Mouse (Mus musculus): ENCODE data around the gene Usp54. TPM values are rescaled to one million over a fixed set of nuclear protein-coding genes. Genes with fewer than 3 reads are reported as not detected.

Gene Usp54
- 9.9 and 12.1 TPM in 2 replicates for polyA plus RNA-seq (2014; fragmentation: Nextera tagmentation; extraction: Ambion mirVana)

GRCm38 (mm10) chr14:20640644-20641437 is at the start of gene Usp54:
Gene Usp54 (minus strand): TSS chr14:20641063.
- Histone ChIP-seq H3K9ac (ENCODE audit: low read depth, low read length) (peak within 1 kb of the TSS; percentile 88), H3K27ac (ENCODE audit: low read depth, low read length) (peak within 1 kb of the TSS; percentile 85), H3K36me3 (ENCODE audit: control insufficient read depth, insufficient read depth, low read length) (no peaks in the 10 kb centered on the region), H3K4me1 (replicated peaks; ENCODE audit: control insufficient read depth, insufficient read depth, low read length) (no peaks in the 10 kb centered on the region), H3K4me2 (replicated peaks; ENCODE audit: low read depth, low read length) (peak within 1 kb of the TSS; percentile 74), H3K27me3 (ENCODE audit: control insufficient read depth, insufficient read depth, low read length) (no peaks in the 10 kb centered on the region), H3K4me3 (ENCODE audit: low read depth, low read length) (peak within 1 kb of the TSS; percentile 92), H3K9me3 (ENCODE audit: control insufficient read depth, low read length) (no peaks in the 10 kb centered on the region)
- under 1% methylated on average over 72 of the region's 73 CpGs for WGBS
- ATAC-seq (ENCODE audit: low FRiP score) (peak; percentile 95), DNase-seq (ENCODE audit: low spot score) (peak; percentile 99)

GRCm38 (mm10) chr14:20689009-20689408 is 48.1 kb upstream of the Usp54 start:
- ATAC-seq (ENCODE audit: low FRiP score): no peak
- H3K27ac ChIP-seq (ENCODE audit: low read depth, low read length): no peak overlapping the region
- H3K9me3 ChIP-seq (ENCODE audit: control insufficient read depth, low read length): no peaks in the 10 kb centered on the region
- H3K4me3 ChIP-seq (ENCODE audit: low read depth, low read length): no peak overlapping the region
- no peak for DNase-seq (ENCODE audit: low spot score)
- peaks cover 29% of the 10 kb centered on the region for H3K36me3 ChIP-seq (ENCODE audit: control insufficient read depth, insufficient read depth, low read length)
- H3K27me3 ChIP-seq (ENCODE audit: control insufficient read depth, insufficient read depth, low read length): no peaks in the 10 kb centered on the region
- WGBS: 90% methylated on average over 2 of the region's 2 CpGs
- no peaks in the 10 kb centered on the region for H3K4me1 ChIP-seq (replicated peaks; ENCODE audit: control insufficient read depth, insufficient read depth, low read length)
- no peak overlapping the region for H3K9ac ChIP-seq (ENCODE audit: low read depth, low read length)
- no peak overlapping the region for H3K4me2 ChIP-seq (replicated peaks; ENCODE audit: low read depth, low read length)

- no peak for ATAC-seq (ENCODE audit: low FRiP score)
- Histone ChIP-seq H3K36me3 (ENCODE audit: control insufficient read depth, insufficient read depth, low read length) (peaks cover 24% of the 10 kb centered on the region), H3K4me2 (replicated peaks; ENCODE audit: low read depth, low read length) (no peak overlapping the region), H3K9ac (ENCODE audit: low read depth, low read length) (no peak overlapping the region), H3K27me3 (ENCODE audit: control insufficient read depth, insufficient read depth, low read length) (no peaks in the 10 kb centered on the region), H3K27ac (ENCODE audit: low read depth, low read length) (no peak overlapping the region), H3K4me3 (ENCODE audit: low read depth, low read length) (no peak overlapping the region), H3K4me1 (replicated peaks; ENCODE audit: control insufficient read depth, insufficient read depth, low read length) (no peaks in the 10 kb centered on the region), H3K9me3 (ENCODE audit: control insufficient read depth, low read length) (no peaks in the 10 kb centered on the region)
- no peak for DNase-seq (ENCODE audit: low spot score)
- 98% methylated on average over 3 of the region's 3 CpGs for WGBS
These were observed 45.7 kb upstream of the Usp54 start for GRCm38 (mm10) chr14:20686576-20686975.

GRCm38 (mm10) chr14:20682498-20682897 is 41.6 kb upstream of the Usp54 start:
- no peak overlapping the region for H3K4me2 ChIP-seq (replicated peaks; ENCODE audit: low read depth, low read length)
- H3K4me3 ChIP-seq (ENCODE audit: low read depth, low read length): no peak overlapping the region
- no peaks in the 10 kb centered on the region for H3K27me3 ChIP-seq (ENCODE audit: control insufficient read depth, insufficient read depth, low read length)
- H3K9me3 ChIP-seq (ENCODE audit: control insufficient read depth, low read length): no peaks in the 10 kb centered on the region
- H3K4me1 ChIP-seq (replicated peaks; ENCODE audit: control insufficient read depth, insufficient read depth, low read length): no peaks in the 10 kb centered on the region
- H3K9ac ChIP-seq (ENCODE audit: low read depth, low read length): no peak overlapping the region
- WGBS: 86% methylated on average over 3 of the region's 3 CpGs
- DNase-seq (ENCODE audit: low spot score) (no peak), ATAC-seq (ENCODE audit: low FRiP score) (no peak)
- no peak overlapping the region for H3K27ac ChIP-seq (ENCODE audit: low read depth, low read length)
- H3K36me3 ChIP-seq (ENCODE audit: control insufficient read depth, insufficient read depth, low read length): peaks cover 18% of the 10 kb centered on the region

- DNase-seq (ENCODE audit: low spot score): no peak
- WGBS: 90% methylated on average over 2 of the region's 2 CpGs
- Histone ChIP-seq H3K4me1 (replicated peaks; ENCODE audit: control insufficient read depth, insufficient read depth, low read length) (no peaks in the 10 kb centered on the region), H3K4me3 (ENCODE audit: low read depth, low read length) (no peak overlapping the region), H3K9me3 (ENCODE audit: control insufficient read depth, low read length) (no peaks in the 10 kb centered on the region), H3K4me2 (replicated peaks; ENCODE audit: low read depth, low read length) (no peak overlapping the region), H3K36me3 (ENCODE audit: control insufficient read depth, insufficient read depth, low read length) (peaks cover 15% of the 10 kb centered on the region), H3K27me3 (ENCODE audit: control insufficient read depth, insufficient read depth, low read length) (no peaks in the 10 kb centered on the region), H3K9ac (ENCODE audit: low read depth, low read length) (no peak overlapping the region), H3K27ac (ENCODE audit: low read depth, low read length) (no peak overlapping the region)
- no peak for ATAC-seq (ENCODE audit: low FRiP score)
These were observed 40.9 kb upstream of the Usp54 start for GRCm38 (mm10) chr14:20681742-20682141.

GRCm38 (mm10) chr14:20677906-20678305 is 37.0 kb upstream of the Usp54 start:
- Histone ChIP-seq H3K9ac (ENCODE audit: low read depth, low read length) (no peak overlapping the region), H3K4me2 (replicated peaks; ENCODE audit: low read depth, low read length) (no peak overlapping the region), H3K4me1 (replicated peaks; ENCODE audit: control insufficient read depth, insufficient read depth, low read length) (no peaks in the 10 kb centered on the region; the same call in 1 of the 2 replicates), H3K27ac (ENCODE audit: low read depth, low read length) (no peak overlapping the region), H3K36me3 (ENCODE audit: control insufficient read depth, insufficient read depth, low read length) (peaks cover 8% of the 10 kb centered on the region), H3K27me3 (ENCODE audit: control insufficient read depth, insufficient read depth, low read length) (no peaks in the 10 kb centered on the region), H3K4me3 (ENCODE audit: low read depth, low read length) (no peak overlapping the region), H3K9me3 (ENCODE audit: control insufficient read depth, low read length) (no peaks in the 10 kb centered on the region)
- ATAC-seq (ENCODE audit: low FRiP score) (no peak), DNase-seq (ENCODE audit: low spot score) (no peak)
- WGBS: 94% methylated on average over 4 of the region's 4 CpGs

GRCm38 (mm10) chr14:20674064-20674833 is 33.4 kb upstream of the Usp54 start, which contains the start of gene Sec24c:
Gene Sec24c (plus strand): TSS chr14:20674308.
- ATAC-seq (ENCODE audit: low FRiP score): peak; percentile 98
- no peaks in the 10 kb centered on the region; the same call in 1 of the 2 replicates for H3K4me1 ChIP-seq (replicated peaks; ENCODE audit: control insufficient read depth, insufficient read depth, low read length)
- peak; percentile 100 for DNase-seq (ENCODE audit: low spot score)
- 2% methylated on average over 43 of the region's 43 CpGs for WGBS
- H3K9me3 ChIP-seq (ENCODE audit: control insufficient read depth, low read length): no peaks in the 10 kb centered on the region
- H3K27ac ChIP-seq (ENCODE audit: low read depth, low read length): peak within 1 kb of the TSS; percentile 58
- no peaks in the 10 kb centered on the region for H3K27me3 ChIP-seq (ENCODE audit: control insufficient read depth, insufficient read depth, low read length)
- H3K4me3 ChIP-seq (ENCODE audit: low read depth, low read length): peak within 1 kb of the TSS; percentile 63
- H3K36me3 ChIP-seq (ENCODE audit: control insufficient read depth, insufficient read depth, low read length): peaks cover 4% of the 10 kb centered on the region; the same call in 1 of the 2 replicates
- peak within 1 kb of the TSS; percentile 82 for H3K4me2 ChIP-seq (replicated peaks; ENCODE audit: low read depth, low read length)
- peak within 1 kb of the TSS; percentile 73 for H3K9ac ChIP-seq (ENCODE audit: low read depth, low read length)

GRCm38 (mm10) chr14:20673735-20674063 is 32.8 kb upstream of the Usp54 start:
- Histone ChIP-seq H3K4me2 (replicated peaks; ENCODE audit: low read depth, low read length) (peak overlapping the region; percentile 61), H3K27ac (ENCODE audit: low read depth, low read length) (0 out of 2 replicates have a peak overlapping the region, but pooled peaks have one; percentile 58), H3K36me3 (ENCODE audit: control insufficient read depth, insufficient read depth, low read length) (peaks cover 4% of the 10 kb centered on the region; the same call in 1 of the 2 replicates), H3K27me3 (ENCODE audit: control insufficient read depth, insufficient read depth, low read length) (no peaks in the 10 kb centered on the region), H3K4me1 (replicated peaks; ENCODE audit: control insufficient read depth, insufficient read depth, low read length) (no peaks in the 10 kb centered on the region; the same call in 1 of the 2 replicates), H3K9ac (ENCODE audit: low read depth, low read length) (no peak overlapping the region), H3K4me3 (ENCODE audit: low read depth, low read length) (peak overlapping the region; percentile 63), H3K9me3 (ENCODE audit: control insufficient read depth, low read length) (no peaks in the 10 kb centered on the region)
- DNase-seq (ENCODE audit: low spot score) (no peak), ATAC-seq (ENCODE audit: low FRiP score) (peak; percentile 82)
- 12% methylated on average over 13 of the region's 13 CpGs for WGBS

Data from hindbrain, embryonic 11.5 days (tissue).